Mouse (Mus musculus) embryonic stem cell, embryonic (primary cell): ENCODE measurements around the gene A530064D06Rik.
"Not testable (repeated sequence)": the region's sequence is repeated elsewhere in the genome, so short reads cannot be mapped to it uniquely, and the experiment has no call there.

Source experiments
- CTCF ChIA-PET, 4 experiments: fragments of 300-600 bp in 2 of 4; fragments of 350-600 bp in 2 of 4; sonication (Branson Sonifier 250); formaldehyde crosslinking; loops; one replicate each; lab custom pipeline; 2022; ENCODE audit warnings: inconsistent platforms in 2 of 4; lab: Charles Lee
- POLR2A ChIA-PET, 4 experiments: fragments of 300-600 bp in 2 of 4; fragments of 350-600 bp in 2 of 4; sonication (Branson Sonifier 250); formaldehyde crosslinking; loops; one replicate each; lab custom pipeline; 2022; ENCODE audit warnings: antibody characterized with exemption in 4 of 4, inconsistent platforms in 1 of 4; lab: Charles Lee

Gene A530064D06Rik

DNA sequence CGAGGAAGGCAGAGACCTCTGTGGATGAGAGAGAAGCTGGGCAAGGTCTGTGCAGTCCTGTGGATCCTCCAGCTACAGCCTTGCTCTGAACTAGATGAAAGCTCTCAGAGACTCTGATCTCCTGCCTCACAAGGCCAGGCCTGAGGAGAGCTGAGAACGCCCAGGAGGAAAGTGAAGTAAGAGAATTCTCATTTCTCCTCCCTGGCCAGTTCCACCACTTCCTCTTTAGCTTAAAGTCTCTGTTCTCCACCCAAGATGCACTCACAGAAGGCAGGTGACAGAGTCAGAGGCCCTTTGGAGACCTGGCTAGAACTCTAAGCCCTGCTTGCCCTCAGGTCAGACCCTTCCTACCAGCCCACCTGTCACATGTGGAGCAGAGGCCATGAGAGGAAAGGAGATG lies at the start of gene A530064D06Rik:
TSS of gene A530064D06Rik (minus strand) at position 173 of the 400 bp plus-strand sequence.
- POLR2A ChIA-PET, CTCF ChIA-PET: not testable (repeated sequence)

- ChIA-PET POLR2A (no interaction called here), CTCF (no interaction called here)
These were observed 48.4 kb upstream of the A530064D06Rik start for GRCm38 (mm10) chr17:48215429-48215828.

GRCm38 (mm10) chr17:48213511-48213910 lies 46.4 kb upstream of the A530064D06Rik start:
- POLR2A ChIA-PET: interaction anchor here in 1 of 4 experiments (0.7 kb wide), 1 partner anchor 64 kb away, joined by 9 read pairs; no protein-coding TSS in a partner anchor
- CTCF ChIA-PET: interaction anchor here in 1 of 4 experiments (1.1 kb wide), 1 partner anchor 94 kb away, joined by 3 read pairs; no protein-coding TSS in a partner anchor

GRCm38 (mm10) chr17:48212596-48212995 lies 45.5 kb upstream of the A530064D06Rik start:
- POLR2A ChIA-PET: no interaction called here
- CTCF ChIA-PET: no interaction called here

DNA sequence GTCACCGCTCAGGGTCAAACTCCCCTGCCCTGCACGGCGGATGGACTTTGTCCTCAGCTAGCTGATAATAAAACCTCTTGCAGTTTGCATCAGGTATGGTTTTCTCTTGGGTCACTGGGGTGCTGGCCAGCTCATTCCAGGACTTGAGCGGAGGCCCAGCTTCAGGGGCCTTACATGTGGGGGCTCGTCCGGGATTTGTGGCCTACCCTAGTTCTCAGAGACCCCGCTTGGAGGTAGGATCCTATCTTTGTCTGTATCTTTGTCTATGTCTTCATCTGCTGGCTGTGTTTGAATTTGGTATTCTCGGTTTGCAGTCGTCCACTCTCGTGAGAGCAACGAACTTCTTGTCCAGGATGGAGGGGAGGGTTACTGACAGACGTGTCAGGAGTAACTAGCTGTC lies 36.0 kb upstream of the A530064D06Rik start:
- ChIA-PET POLR2A (no interaction called here), CTCF (no interaction called here)

DNA sequence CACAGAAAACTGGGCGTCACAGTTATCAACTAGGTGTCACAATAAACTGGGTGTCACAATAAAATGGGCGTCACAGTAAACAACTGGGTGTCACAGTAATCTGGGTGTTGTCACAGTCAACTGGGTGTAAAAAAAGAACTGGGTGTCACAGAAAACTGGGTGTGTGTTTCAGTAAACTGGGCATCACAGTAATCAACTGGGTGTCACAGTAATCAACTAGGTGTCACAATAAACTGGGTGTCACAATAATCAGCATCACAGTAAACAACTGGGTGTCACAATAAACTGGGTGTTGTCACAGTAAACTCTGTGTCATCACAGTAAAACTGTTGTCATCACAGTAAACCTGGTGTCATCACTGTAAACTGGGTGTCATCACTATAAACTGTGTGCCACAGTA lies 25.3 kb upstream of the A530064D06Rik start:
- POLR2A ChIA-PET: no interaction called here
- CTCF ChIA-PET: no interaction called here

GRCm38 (mm10) chr17:48185252-48185651 lies 18.2 kb upstream of the A530064D06Rik start:
- POLR2A ChIA-PET: no interaction called here
- CTCF ChIA-PET: no interaction called here

DNA sequence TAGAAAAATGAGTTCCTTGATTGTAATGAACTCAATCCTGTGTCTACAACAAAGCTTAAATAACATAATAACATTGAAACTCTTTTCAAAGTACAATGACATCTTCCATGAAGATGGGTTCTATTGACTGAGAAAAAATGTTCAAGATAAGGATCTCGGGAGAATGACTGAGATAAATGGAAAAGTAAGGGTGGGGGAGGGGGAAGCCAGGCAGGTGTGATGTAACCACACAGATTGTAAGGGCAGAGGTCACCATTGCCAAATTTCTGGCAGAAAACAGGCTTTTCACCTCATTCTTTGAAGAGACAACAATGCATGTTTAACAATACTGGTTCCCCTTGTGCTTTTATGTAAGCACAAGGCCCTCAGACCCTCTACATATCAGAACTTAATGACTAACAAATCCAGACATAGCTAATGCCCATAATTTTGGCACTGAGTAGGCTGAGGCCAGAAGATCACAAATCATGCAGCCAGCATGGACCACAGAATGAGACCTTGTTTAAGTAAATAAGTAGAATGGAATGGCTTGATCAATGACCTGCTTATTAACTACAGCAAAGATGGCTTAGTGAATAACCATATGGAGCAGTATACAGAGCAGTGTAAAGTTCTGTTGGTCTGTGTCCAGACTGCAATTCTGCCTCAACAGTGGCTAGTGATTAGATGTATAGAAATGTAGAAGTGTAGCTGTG lies 9.5 kb downstream of the A530064D06Rik start:
- ChIA-PET POLR2A (no interaction called here), CTCF (interaction anchor here in 2 of 4 experiments (0.6 to 0.7 kb wide), 3 partner anchors 14 to 117 kb away, joined by 3 to 4 read pairs (median 3); no protein-coding TSS in a partner anchor)

- ChIA-PET CTCF (interaction anchor here in 1 of 4 experiments (0.7 to 1.5 kb wide), 3 partner anchors 20 to 321 kb away, joined by 3 to 5 read pairs (median 3); no protein-coding TSS in a partner anchor), POLR2A (no interaction called here)
These were observed 21.0 kb downstream of the A530064D06Rik start, which contains the start of gene 9830107B12Rik for GRCm38 (mm10) chr17:48146120-48146519. 9830107B12Rik (minus strand) TSS chr17:48146268.

GRCm38 (mm10) chr17:48132810-48133209 lies 34.3 kb downstream of the A530064D06Rik start:
- CTCF ChIA-PET: interaction anchor here in 1 of 4 experiments (1.8 kb wide), 1 partner anchor 13 kb away, joined by 4 read pairs; no protein-coding TSS in a partner anchor
- POLR2A ChIA-PET: interaction anchor here in 1 of 4 experiments (1.5 kb wide), 1 partner anchor 18 kb away, joined by 4 read pairs; no protein-coding TSS in a partner anchor

DNA sequence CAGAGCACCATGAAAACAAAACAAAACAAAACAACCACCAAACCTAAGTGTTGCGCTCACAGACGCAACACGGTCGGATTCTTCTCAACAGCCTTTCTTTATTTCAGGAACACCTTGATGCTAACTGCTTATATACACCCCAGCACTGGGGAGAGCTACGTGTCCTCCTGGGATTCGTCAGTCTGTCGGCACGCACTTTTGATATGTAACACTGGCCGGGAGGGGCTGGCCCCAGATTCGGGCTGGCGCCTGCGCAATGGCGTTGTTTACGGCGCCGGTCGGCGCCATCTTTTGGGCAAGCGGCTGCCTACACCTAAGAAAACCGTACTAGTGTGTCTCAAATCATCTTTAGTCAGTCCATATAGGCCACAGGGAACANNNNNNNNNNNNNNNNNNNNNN lies 46.6 kb downstream of the A530064D06Rik start:
- ChIA-PET CTCF (interaction anchor here (0.7 to 2.2 kb wide), 16 partner anchors 10 to 328 kb away, joined by 3 to 45 read pairs (median 4); no protein-coding TSS in a partner anchor), POLR2A (interaction anchor here in 3 of 4 experiments (0.9 to 3.4 kb wide), 12 partner anchors 9 to 399 kb away, joined by 3 to 18 read pairs (median 4); no protein-coding TSS in a partner anchor)

DNA sequence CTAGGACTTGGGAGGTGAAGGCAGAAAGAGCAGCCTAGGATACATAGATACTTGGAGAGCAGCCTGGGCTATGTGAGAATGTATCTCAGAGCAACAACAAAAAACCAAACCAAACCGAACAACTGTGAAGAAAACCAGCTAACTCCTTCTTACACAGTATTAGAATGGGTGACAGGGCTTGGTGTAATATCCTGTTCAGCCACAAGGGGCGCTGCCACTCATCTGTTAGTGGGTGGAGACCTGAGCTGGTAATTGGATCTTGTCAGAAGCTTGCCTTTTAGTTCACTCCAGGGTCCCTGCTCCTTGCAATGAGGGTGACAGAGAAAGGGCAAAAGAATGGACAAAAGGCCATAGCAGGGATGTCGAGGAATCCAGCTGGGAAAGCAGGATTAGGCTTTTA lies 47.4 kb downstream of the A530064D06Rik start:
- POLR2A ChIA-PET: interaction anchor here in 3 of 4 experiments (0.5 to 3.4 kb wide), 22 partner anchors 9 to 872 kb away, joined by 3 to 18 read pairs (median 3); no protein-coding TSS in a partner anchor
- CTCF ChIA-PET: interaction anchor here (0.6 to 2.2 kb wide), 67 partner anchors 9 to 952 kb away, joined by 3 to 45 read pairs (median 3); no protein-coding TSS in a partner anchor

GRCm38 (mm10) chr17:48118570-48118969 lies 48.5 kb downstream of the A530064D06Rik start:
- ChIA-PET CTCF (interaction anchor here in 3 of 4 experiments (0.7 to 1.8 kb wide), 6 partner anchors 8 to 879 kb away, joined by 3 to 19 read pairs (median 4); no protein-coding TSS in a partner anchor), POLR2A (interaction anchor here in 2 of 4 experiments (0.5 to 3.4 kb wide), 5 partner anchors 8 to 484 kb away, joined by 3 to 18 read pairs (median 4); no protein-coding TSS in a partner anchor)

DNA sequence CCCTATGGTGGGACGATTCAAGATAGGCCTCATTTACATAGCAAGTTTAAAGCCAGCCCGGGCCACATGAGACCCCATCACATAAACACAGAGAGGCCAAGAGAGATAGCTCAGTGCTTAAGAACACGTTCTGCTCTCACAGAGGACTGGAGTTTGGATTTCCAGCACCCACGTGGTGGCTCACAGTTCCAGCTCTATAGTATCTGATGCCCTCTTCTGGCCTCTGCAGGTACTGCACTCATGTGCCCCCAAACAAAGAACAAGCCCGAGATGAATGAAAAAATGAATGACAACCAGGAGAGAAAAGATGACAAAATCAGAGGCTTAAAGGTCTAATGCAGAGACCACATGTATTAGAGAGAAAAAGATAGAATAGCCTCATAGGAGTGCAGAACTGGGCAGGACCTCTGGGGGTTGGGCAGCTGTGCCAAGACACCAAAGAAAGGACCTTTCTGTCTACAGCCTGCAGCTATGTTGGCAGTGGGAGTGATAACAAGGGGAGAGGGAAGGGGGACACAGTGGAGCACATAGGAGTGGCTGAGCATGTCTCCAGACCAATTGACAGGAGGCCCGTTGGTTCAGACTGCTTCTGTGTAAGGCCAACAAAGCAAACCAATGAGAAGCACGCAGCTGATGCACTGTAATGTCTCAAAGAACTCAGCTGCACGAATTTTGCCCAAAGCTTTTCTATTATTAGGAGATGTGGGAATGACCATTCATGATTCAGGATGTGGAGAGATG lies 56.4 kb downstream of the A530064D06Rik start:
- CTCF ChIA-PET: interaction anchor here (0.5 to 3.1 kb wide), 54 partner anchors 8 to 1044 kb away, joined by 3 to 52 read pairs (median 4); partner anchors contain the start of genes 1700067P10Rik (in 1 of the 4), Trem2 (in 1 of the 4) and Treml1 (in 1 of the 4)
- POLR2A ChIA-PET: interaction anchor here in 3 of 4 experiments (0.6 to 2.0 kb wide), 9 partner anchors 9 to 276 kb away, joined by 3 to 18 read pairs (median 5); no protein-coding TSS in a partner anchor

GRCm38 (mm10) chr17:48108520-48108919 lies 58.6 kb downstream of the A530064D06Rik start:
- CTCF ChIA-PET: interaction anchor here in 1 of 4 experiments (3.1 kb wide), 1 partner anchor 8 kb away, joined by 52 read pairs; no protein-coding TSS in a partner anchor
- POLR2A ChIA-PET: interaction anchor here in 1 of 4 experiments (1.1 kb wide), 1 partner anchor 11 kb away, joined by 3 read pairs; no protein-coding TSS in a partner anchor

GRCm38 (mm10) chr17:48107862-48108261 lies 59.2 kb downstream of the A530064D06Rik start:
- ChIA-PET CTCF (interaction anchor here (0.6 to 1.1 kb wide), 7 partner anchors 11 to 468 kb away, joined by 3 to 17 read pairs (median 3); no protein-coding TSS in a partner anchor), POLR2A (interaction anchor here in 1 of 4 experiments (1.1 kb wide), 1 partner anchor 12 kb away, joined by 3 read pairs; no protein-coding TSS in a partner anchor)

GRCm38 (mm10) chr17:48107333-48107732 lies 59.7 kb downstream of the A530064D06Rik start:
- ChIA-PET CTCF (interaction anchor here (0.6 to 1.1 kb wide), 9 partner anchors 11 to 467 kb away, joined by 3 to 17 read pairs (median 3); no protein-coding TSS in a partner anchor), POLR2A (interaction anchor here in 1 of 4 experiments (1.1 kb wide), 1 partner anchor 12 kb away, joined by 3 read pairs; no protein-coding TSS in a partner anchor)
